Mouse (Mus musculus): Measurements from ENCODE around the gene Ptprm.

DNA sequence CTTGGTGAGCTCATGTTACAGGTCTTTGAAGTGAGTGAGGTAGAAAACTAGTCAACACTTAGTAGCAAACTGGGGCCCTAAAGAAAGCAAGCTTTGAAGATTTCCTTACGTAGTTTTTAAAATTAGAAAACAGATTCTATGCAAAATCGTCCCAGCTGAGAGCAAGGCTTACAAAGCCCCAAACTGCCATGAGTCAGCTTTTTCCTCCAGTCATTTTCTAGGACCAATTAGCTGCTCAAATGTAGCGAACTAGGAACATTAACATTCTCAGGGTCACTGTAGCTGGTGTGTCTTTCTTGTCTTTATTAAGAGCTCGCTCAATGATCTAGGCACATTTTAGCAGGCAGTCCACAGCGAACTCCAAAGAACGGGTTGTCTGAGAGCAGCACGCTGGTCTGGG is 153.1 kb downstream of the Ptprm start:
- TF ChIP-seq CTCF (IDR thresholded peaks at IDR 0.05; ENCODE audit: borderline replicate concordance, control insufficient read depth, extremely low read depth, insufficient read depth, low read length, poor library complexity) (no peak), POLR2A (IDR thresholded peaks at IDR 0.05; ENCODE audit: control insufficient read depth, extremely low read depth, insufficient read depth, low read length, poor library complexity) (no peak)

Data from thymus, adult 2 months (tissue).